Mouse (Mus musculus) midbrain, embryonic 16.5 days (tissue): ENCODE results near the gene Gm9903. TPM values are rescaled to one million over a fixed set of nuclear protein-coding genes. Genes with fewer than 3 reads are reported as not detected.

Experiments
- ATAC-seq: fragments of 200-750 bp; cut with Nextera tagmentation; 2 replicates; pipeline ENCODE4 v1.8.0; 2017; ENCODE audit warnings: moderate TSS enrichment
- H3K27ac ChIP-seq: fragments of 300-500 bp; sonication (generic); 2 replicates; pipeline ENCODE4 v1.5.1; 2014; ENCODE audit warnings: mild to moderate bottlenecking, low read length, mixed read lengths
- H3K27me3 ChIP-seq: fragments of 300-500 bp; sonication (generic); 2 replicates; pipeline ENCODE4 v1.6.1; 2014; ENCODE audit warnings: low read depth, low read length, mixed read lengths; ENCODE audit not compliant: control insufficient read depth, insufficient read depth
- H3K36me3 ChIP-seq: fragments of 300-500 bp; sonication (generic); 2 replicates; pipeline ENCODE4 v1.6.1; 2014; ENCODE audit warnings: mild to moderate bottlenecking, low read length, moderate library complexity, mixed read lengths; ENCODE audit not compliant: control insufficient read depth, insufficient read depth
- H3K4me1 ChIP-seq: fragments of 300-500 bp; sonication (generic); 2 replicates; pipeline ENCODE4 v1.6.1; 2014; ENCODE audit warnings: mild to moderate bottlenecking, low read length, mixed read lengths; ENCODE audit not compliant: control insufficient read depth, insufficient read depth
- H3K4me2 ChIP-seq: fragments of 300-500 bp; sonication (generic); 2 replicates; pipeline ENCODE4 v1.6.1; 2014; ENCODE audit warnings: mild to moderate bottlenecking, low read length, mixed read lengths
- H3K4me3 ChIP-seq: fragments of 300-500 bp; sonication (generic); 2 replicates; pipeline ENCODE4 v1.5.1; 2014; ENCODE audit warnings: low read depth, mild to moderate bottlenecking, low read length, moderate library complexity, mixed read lengths
- H3K9ac ChIP-seq: fragments of 300-500 bp; sonication (generic); 2 replicates; pipeline ENCODE4 v1.6.1; 2014; ENCODE audit warnings: low read depth, low read length, mixed read lengths
- H3K9me3 ChIP-seq: fragments of 300-500 bp; sonication (generic); replicated peaks from 2 replicates; pipeline ENCODE4 v1.6.1; 2014; ENCODE audit warnings: mild to moderate bottlenecking, low read length, mixed read lengths; ENCODE audit not compliant: control insufficient read depth, poor library complexity, severe bottlenecking
- WGBS: fragments of 180-500 bp; shearing (Covaris S2); extraction: QIAGEN DNeasy Blood & Tissue Kit; methylation state at CpG from one replicate; pipeline ENCODE4 v1.1.7; 2014; 5-methylcytosine and 5-hydroxymethylcytosine counted together
- polyA plus RNA-seq: library from polyadenylated mRNA; unstranded; fragments of >200 nt; fragmentation: Nextera tagmentation; extraction: Ambion mirVana; gene quantifications from 2 replicates; pipeline ENCODE4 v1.2.1, GENCODE M21; 2015

Gm9903 gene
- polyA plus RNA-seq, 1 experiment from 2014 or later = 0.70 TPM

DNA sequence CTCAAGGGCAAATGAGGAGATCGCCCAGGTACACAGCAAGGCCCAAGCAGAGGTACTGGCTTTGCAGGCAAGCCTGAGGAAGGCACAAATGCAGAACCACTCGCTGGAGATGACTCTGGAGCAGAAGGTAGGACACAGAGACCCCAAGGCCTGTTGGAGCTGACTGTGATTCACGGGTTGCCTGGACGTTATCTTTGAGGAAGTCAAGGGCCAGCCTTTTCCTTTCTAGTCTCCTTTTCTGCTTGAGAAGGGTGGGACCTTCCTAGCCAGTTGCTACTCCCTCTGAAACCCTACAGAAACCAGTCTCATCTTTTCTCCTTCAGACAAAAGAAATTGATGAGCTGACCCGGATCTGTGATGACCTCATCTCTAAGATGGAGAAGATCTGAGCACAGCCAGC, 41.9 kb downstream of the Gm9903 start:
- no peak for ATAC-seq
- no peaks in the 10 kb centered on the region for H3K4me1 ChIP-seq
- no peak overlapping the region for H3K27ac ChIP-seq
- no peak overlapping the region for H3K4me2 ChIP-seq
- H3K9me3 ChIP-seq = no peaks in the 10 kb centered on the region
- 85% methylated on average over 5 of the region's 5 CpGs for WGBS
- H3K9ac ChIP-seq = no peak overlapping the region
- no peaks in the 10 kb centered on the region for H3K36me3 ChIP-seq
- H3K27me3 ChIP-seq = no peaks in the 10 kb centered on the region
- no peak overlapping the region for H3K4me3 ChIP-seq

- 33% methylated on average over 3 of the region's 3 CpGs for WGBS
- Histone ChIP-seq H3K9ac (no peak overlapping the region), H3K27me3 (no peaks in the 10 kb centered on the region), H3K4me3 (no peak overlapping the region), H3K4me1 (no peaks in the 10 kb centered on the region), H3K9me3 (no peaks in the 10 kb centered on the region), H3K27ac (no peak overlapping the region), H3K36me3 (no peaks in the 10 kb centered on the region), H3K4me2 (no peak overlapping the region)
- peak; percentile 84 for ATAC-seq
Observed at GRCm38 (mm10) chr5:33674439-33674838, 44.7 kb downstream of the Gm9903 start.

DNA sequence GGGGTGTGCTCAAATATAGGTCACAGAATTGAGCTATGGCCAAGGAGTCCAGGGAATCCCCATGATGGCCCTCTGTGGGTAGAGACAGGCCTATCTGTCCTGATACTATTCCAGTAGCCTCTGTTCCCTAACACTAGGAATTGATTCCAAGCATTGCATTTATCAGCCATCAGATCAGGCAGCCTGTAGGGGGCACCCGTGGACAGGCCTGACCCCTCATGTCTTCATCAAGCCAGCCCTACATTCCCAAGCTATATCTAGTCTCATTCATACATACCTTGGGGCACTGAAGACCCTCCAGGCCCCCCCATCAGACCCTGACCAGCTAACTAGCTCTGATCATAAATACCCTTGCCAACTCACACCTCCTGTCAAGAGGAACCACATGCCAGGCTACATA, 46.2 kb downstream of the Gm9903 start:
- no peaks in the 10 kb centered on the region for H3K27me3 ChIP-seq
- H3K4me1 ChIP-seq = no peaks in the 10 kb centered on the region
- H3K4me3 ChIP-seq = no peak overlapping the region
- ATAC-seq = no peak
- H3K36me3 ChIP-seq = no peaks in the 10 kb centered on the region
- H3K27ac ChIP-seq = no peak overlapping the region
- no peak overlapping the region for H3K4me2 ChIP-seq
- no peak overlapping the region for H3K9ac ChIP-seq
- 5% methylated on average over 1 of the region's 1 CpGs for WGBS
- no peaks in the 10 kb centered on the region for H3K9me3 ChIP-seq

DNA sequence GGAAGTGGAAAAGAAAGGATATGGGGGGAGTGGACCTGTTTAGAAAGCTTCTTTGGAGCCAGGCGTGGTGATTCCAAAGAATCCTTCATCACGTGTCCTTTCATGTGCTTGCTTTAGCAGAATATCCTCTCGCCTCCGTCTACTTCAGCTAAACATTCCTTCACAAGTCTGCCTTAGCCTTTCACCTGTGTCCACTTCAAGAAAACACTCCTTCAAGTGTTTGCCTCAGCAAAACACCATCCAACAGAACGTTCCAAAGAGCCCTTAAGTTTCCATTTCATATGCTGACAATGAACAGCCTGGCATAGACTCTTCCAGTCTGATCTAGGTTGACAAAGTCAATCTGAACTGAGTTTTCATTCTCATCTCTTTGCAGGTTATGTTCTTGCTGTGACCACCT, 48.5 kb downstream of the Gm9903 start:
- Histone ChIP-seq H3K4me1 (no peaks in the 10 kb centered on the region), H3K4me3 (no peak overlapping the region), H3K27ac (no peak overlapping the region), H3K4me2 (no peak overlapping the region), H3K36me3 (no peaks in the 10 kb centered on the region), H3K9ac (no peak overlapping the region), H3K9me3 (no peaks in the 10 kb centered on the region), H3K27me3 (no peaks in the 10 kb centered on the region)
- 86% methylated on average over 5 of the region's 5 CpGs for WGBS
- ATAC-seq = no peak

GRCm38 (mm10) chr5:33681044-33681443, 51.3 kb downstream of the Gm9903 start:
- 0 out of 2 replicates have a peak, but pooled peaks cover 3% of the 10 kb centered on the region for H3K27me3 ChIP-seq
- H3K4me2 ChIP-seq = no peak overlapping the region
- no peaks in the 10 kb centered on the region for H3K4me1 ChIP-seq
- no peak overlapping the region for H3K4me3 ChIP-seq
- 60% methylated on average over 3 of the region's 3 CpGs for WGBS
- no peak overlapping the region for H3K27ac ChIP-seq
- ATAC-seq = no peak
- H3K36me3 ChIP-seq = no peaks in the 10 kb centered on the region
- no peaks in the 10 kb centered on the region for H3K9me3 ChIP-seq
- H3K9ac ChIP-seq = no peak overlapping the region

Other genes with a start within 250 kb of the Gm9903 start
- not detected in 2 replicates for gene Nkx1-1, start 195.9 kb upstream of the Gm9903 start, polyA plus RNA-seq
- 30.3 and 31.0 TPM in 2 replicates for gene Fam53a, start 290 bp upstream of the Gm9903 start, polyA plus RNA-seq
- gene Slbp, start 22.6 kb downstream of the Gm9903 start, polyA plus RNA-seq = 119 and 123 TPM in 2 replicates
- gene Tacc3, start 28.2 kb downstream of the Gm9903 start, polyA plus RNA-seq = 25.0 and 28.4 TPM in 2 replicates
- 29.1 and 29.7 TPM in 2 replicates for gene Tmem129, start 28.5 kb downstream of the Gm9903 start, polyA plus RNA-seq
- gene Fgfr3, start 91.7 kb downstream of the Gm9903 start, polyA plus RNA-seq = 19.1 and 23.9 TPM in 2 replicates
- gene Letm1, start 152.9 kb downstream of the Gm9903 start, polyA plus RNA-seq = 69.1 and 71.5 TPM in 2 replicates
- 75.9 and 84.5 TPM in 2 replicates for gene Nsd2, start 190.8 kb downstream of the Gm9903 start, polyA plus RNA-seq